Mouse (Mus musculus) embryonic facial prominence, embryonic 11.5 days (tissue): ENCODE measurements at regions not wholly inside any gene's neighbourhood (a gene's known extent, or its start where the extent isn't known, plus 50 kb on each side); places are given as distances from the start of the nearest gene placed in this dataset.

Source experiments
- ATAC-seq: fragments of 200-750 bp; cut with Nextera tagmentation; replicated peaks from 2 replicates; pipeline ENCODE4 v1.8.0; 2017; ENCODE audit warnings: low read depth; ENCODE audit not compliant: insufficient number of reproducible peaks, low FRiP score, low TSS enrichment
- DNase-seq: peaks from one replicate; pipeline ENCODE4 v3.0.0-alpha.2; 2015; ENCODE audit warnings: low spot score
- H3K27ac ChIP-seq: fragments of 300-500 bp; sonication (generic); replicated peaks from 2 replicates; pipeline ENCODE4 v1.5.1; 2014; ENCODE audit warnings: mild to moderate bottlenecking, low read depth, low read length, control low read depth
- H3K27me3 ChIP-seq: fragments of 300-500 bp; sonication (generic); 2 replicates; pipeline ENCODE4 v1.6.1; 2014; ENCODE audit warnings: mild to moderate bottlenecking, low read length, moderate library complexity, mixed read lengths; ENCODE audit not compliant: control insufficient read depth, insufficient read depth
- H3K36me3 ChIP-seq: fragments of 300-500 bp; sonication (generic); replicated peaks from 2 replicates; pipeline ENCODE4 v1.6.1; 2014; ENCODE audit warnings: low read depth, mild to moderate bottlenecking, low read length, moderate library complexity, mixed read lengths; ENCODE audit not compliant: control insufficient read depth, insufficient read depth
- H3K4me1 ChIP-seq: fragments of 300-500 bp; sonication (generic); 2 replicates; pipeline ENCODE4 v1.6.1; 2014; ENCODE audit warnings: low read length, mixed read lengths; ENCODE audit not compliant: control insufficient read depth, insufficient read depth
- H3K4me2 ChIP-seq: fragments of 300-500 bp; sonication (generic); 2 replicates; pipeline ENCODE4 v1.6.1; 2014; ENCODE audit warnings: low read depth, mild to moderate bottlenecking, control low read depth, low read length, moderate library complexity
- H3K4me3 ChIP-seq: fragments of 300-500 bp; sonication (generic); 2 replicates; pipeline ENCODE4 v1.5.1; 2014; ENCODE audit warnings: low read depth, low read length, control low read depth
- H3K9ac ChIP-seq: fragments of 300-500 bp; sonication (generic); replicated peaks from 2 replicates; pipeline ENCODE4 v1.6.1; 2014; ENCODE audit warnings: mild to moderate bottlenecking, control low read depth, low read length
- H3K9me3 ChIP-seq: fragments of 300-500 bp; sonication (generic); replicated peaks from 2 replicates; pipeline ENCODE4 v1.6.1; 2016; ENCODE audit warnings: mild to moderate bottlenecking, low read length, inconsistent platforms, mixed read lengths; ENCODE audit not compliant: control insufficient read depth
- WGBS: fragments of 180-500 bp; shearing (Covaris S2); extraction: QIAGEN DNeasy Blood & Tissue Kit; methylation state at CpG from one replicate; pipeline ENCODE4 v1.1.7; 2014; 5-methylcytosine and 5-hydroxymethylcytosine counted together

GRCm38 (mm10) chr10:72411670-72412069 is 243.0 kb upstream of the Zwint start:
- no peaks in the 10 kb centered on the region for H3K9me3 ChIP-seq
- ATAC-seq (no peak), DNase-seq (no peak)
- no peak overlapping the region for H3K4me2 ChIP-seq
- no peak overlapping the region for H3K9ac ChIP-seq
- H3K4me1 ChIP-seq, result no peaks in the 10 kb centered on the region
- H3K27me3 ChIP-seq, result no peaks in the 10 kb centered on the region
- no peak overlapping the region for H3K27ac ChIP-seq
- 79% methylated on average over 6 of the region's 6 CpGs for WGBS
- H3K4me3 ChIP-seq, result no peak overlapping the region
- H3K36me3 ChIP-seq, result no peaks in the 10 kb centered on the region

GRCm38 (mm10) chr10:72454629-72455028 is 200.0 kb upstream of the Zwint start:
- H3K27me3 ChIP-seq, result no peaks in the 10 kb centered on the region
- H3K27ac ChIP-seq, result no peak overlapping the region
- 95% methylated on average over 4 of the region's 4 CpGs for WGBS
- H3K4me1 ChIP-seq, result no peaks in the 10 kb centered on the region
- H3K36me3 ChIP-seq, result no peaks in the 10 kb centered on the region
- DNase-seq, result no peak
- no peak for ATAC-seq
- H3K9me3 ChIP-seq, result no peaks in the 10 kb centered on the region
- no peak overlapping the region for H3K4me3 ChIP-seq
- H3K9ac ChIP-seq, result no peak overlapping the region
- no peak overlapping the region for H3K4me2 ChIP-seq

GRCm38 (mm10) chr10:72484315-72484714 is 170.3 kb upstream of the Zwint start:
- no peak overlapping the region for H3K4me3 ChIP-seq
- H3K4me2 ChIP-seq, result no peak overlapping the region
- WGBS, result 56% methylated on average over 3 of the region's 3 CpGs
- ATAC-seq (no peak), DNase-seq (no peak)
- H3K36me3 ChIP-seq, result no peaks in the 10 kb centered on the region
- H3K4me1 ChIP-seq, result no peaks in the 10 kb centered on the region
- no peak overlapping the region for H3K9ac ChIP-seq
- H3K9me3 ChIP-seq, result no peaks in the 10 kb centered on the region
- no peaks in the 10 kb centered on the region for H3K27me3 ChIP-seq
- H3K27ac ChIP-seq, result no peak overlapping the region

GRCm38 (mm10) chr10:72532431-72532830 is 122.2 kb upstream of the Zwint start:
- H3K4me1 ChIP-seq, result no peaks in the 10 kb centered on the region
- no peak overlapping the region for H3K4me3 ChIP-seq
- DNase-seq (no peak), ATAC-seq (no peak)
- H3K36me3 ChIP-seq, result no peaks in the 10 kb centered on the region
- no peak overlapping the region for H3K9ac ChIP-seq
- H3K4me2 ChIP-seq, result no peak overlapping the region
- H3K27me3 ChIP-seq, result no peaks in the 10 kb centered on the region
- WGBS, result 58% methylated on average over 3 of the region's 3 CpGs
- H3K9me3 ChIP-seq, result no peaks in the 10 kb centered on the region
- H3K27ac ChIP-seq, result no peak overlapping the region

GRCm38 (mm10) chr10:72533427-72533826 is 121.2 kb upstream of the Zwint start:
- H3K4me2 ChIP-seq, result no peak overlapping the region
- no peaks in the 10 kb centered on the region for H3K9me3 ChIP-seq
- no peak overlapping the region for H3K4me3 ChIP-seq
- no peaks in the 10 kb centered on the region for H3K4me1 ChIP-seq
- H3K27ac ChIP-seq, result no peak overlapping the region
- WGBS, result 92% methylated on average over 3 of the region's 3 CpGs
- DNase-seq, result no peak
- no peak for ATAC-seq
- H3K9ac ChIP-seq, result no peak overlapping the region
- no peaks in the 10 kb centered on the region for H3K36me3 ChIP-seq
- no peaks in the 10 kb centered on the region for H3K27me3 ChIP-seq

- Histone ChIP-seq H3K4me1 (no peaks in the 10 kb centered on the region), H3K9ac (no peak overlapping the region), H3K9me3 (no peaks in the 10 kb centered on the region), H3K4me2 (no peak overlapping the region), H3K27me3 (no peaks in the 10 kb centered on the region), H3K27ac (no peak overlapping the region), H3K4me3 (no peak overlapping the region), H3K36me3 (no peaks in the 10 kb centered on the region)
- ATAC-seq (no peak), DNase-seq (no peak)
- WGBS, result 88% methylated on average over 4 of the region's 4 CpGs
These were observed 120.8 kb upstream of the Zwint start for GRCm38 (mm10) chr10:72533859-72534258.

GRCm38 (mm10) chr10:72549564-72549963 is 105.1 kb upstream of the Zwint start:
- H3K9ac ChIP-seq, result no peak overlapping the region
- ATAC-seq, result no peak
- no peaks in the 10 kb centered on the region for H3K27me3 ChIP-seq
- H3K4me1 ChIP-seq, result no peaks in the 10 kb centered on the region
- H3K27ac ChIP-seq, result no peak overlapping the region
- no peaks in the 10 kb centered on the region for H3K36me3 ChIP-seq
- H3K9me3 ChIP-seq, result no peaks in the 10 kb centered on the region
- H3K4me2 ChIP-seq, result no peak overlapping the region
- H3K4me3 ChIP-seq, result no peak overlapping the region
- DNase-seq, result no peak
- 90% methylated on average over 1 of the region's 1 CpGs for WGBS

GRCm38 (mm10) chr10:72551561-72551960 is 103.1 kb upstream of the Zwint start:
- no peak overlapping the region for H3K9ac ChIP-seq
- no peaks in the 10 kb centered on the region for H3K4me1 ChIP-seq
- DNase-seq (no peak), ATAC-seq (no peak)
- H3K27ac ChIP-seq, result no peak overlapping the region
- no peaks in the 10 kb centered on the region for H3K36me3 ChIP-seq
- H3K4me3 ChIP-seq, result no peak overlapping the region
- no peaks in the 10 kb centered on the region for H3K9me3 ChIP-seq
- 77% methylated on average over 7 of the region's 7 CpGs for WGBS
- H3K27me3 ChIP-seq, result no peaks in the 10 kb centered on the region
- no peak overlapping the region for H3K4me2 ChIP-seq
